Mouse (Mus musculus): ENCODE data around the gene Uso1.

The Uso1 gene

DNA sequence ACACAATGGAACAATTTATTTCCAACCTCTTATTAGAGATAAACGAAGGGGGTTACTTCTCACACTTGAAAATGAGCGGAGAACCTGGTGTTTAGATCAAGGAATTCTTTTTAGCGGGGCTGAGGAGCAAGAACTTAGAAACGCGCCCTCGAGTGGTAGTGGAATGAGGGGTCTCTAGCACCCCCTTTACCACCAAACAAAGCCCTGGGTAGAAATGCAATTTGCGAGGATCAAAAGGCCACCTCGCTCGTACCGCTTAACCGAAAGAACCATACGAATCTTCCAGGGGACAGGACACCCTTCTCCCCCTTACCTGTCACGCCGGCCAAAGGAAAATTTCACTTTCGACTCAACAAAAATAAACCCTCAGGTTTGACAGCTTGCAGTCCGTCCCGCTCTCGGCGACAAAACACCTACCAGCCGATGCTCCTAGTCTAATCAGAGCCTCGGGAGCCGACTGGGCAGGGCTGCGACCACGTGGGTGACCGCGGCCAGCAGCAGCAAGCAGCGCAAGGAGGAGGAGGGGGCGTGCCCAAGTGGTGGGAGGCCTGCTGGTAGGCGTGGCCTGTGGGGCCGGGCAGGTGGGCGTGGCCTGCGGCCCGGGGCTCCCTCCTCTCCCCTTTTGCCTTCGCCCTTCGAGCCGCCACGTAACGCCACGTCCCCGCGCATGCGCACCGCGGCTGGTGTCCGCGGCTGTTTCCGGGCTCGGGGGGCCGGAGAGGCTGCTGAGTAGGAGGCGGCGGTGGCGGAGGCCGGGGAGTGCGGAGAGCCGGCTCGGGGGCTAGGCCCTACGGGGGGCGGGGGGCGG lies at the start of gene Uso1:
Gene Uso1 (plus strand): TSS at position 700 of the 808 bp plus-strand sequence.
- DNase-seq = peak; percentile 98 to 100

DNA sequence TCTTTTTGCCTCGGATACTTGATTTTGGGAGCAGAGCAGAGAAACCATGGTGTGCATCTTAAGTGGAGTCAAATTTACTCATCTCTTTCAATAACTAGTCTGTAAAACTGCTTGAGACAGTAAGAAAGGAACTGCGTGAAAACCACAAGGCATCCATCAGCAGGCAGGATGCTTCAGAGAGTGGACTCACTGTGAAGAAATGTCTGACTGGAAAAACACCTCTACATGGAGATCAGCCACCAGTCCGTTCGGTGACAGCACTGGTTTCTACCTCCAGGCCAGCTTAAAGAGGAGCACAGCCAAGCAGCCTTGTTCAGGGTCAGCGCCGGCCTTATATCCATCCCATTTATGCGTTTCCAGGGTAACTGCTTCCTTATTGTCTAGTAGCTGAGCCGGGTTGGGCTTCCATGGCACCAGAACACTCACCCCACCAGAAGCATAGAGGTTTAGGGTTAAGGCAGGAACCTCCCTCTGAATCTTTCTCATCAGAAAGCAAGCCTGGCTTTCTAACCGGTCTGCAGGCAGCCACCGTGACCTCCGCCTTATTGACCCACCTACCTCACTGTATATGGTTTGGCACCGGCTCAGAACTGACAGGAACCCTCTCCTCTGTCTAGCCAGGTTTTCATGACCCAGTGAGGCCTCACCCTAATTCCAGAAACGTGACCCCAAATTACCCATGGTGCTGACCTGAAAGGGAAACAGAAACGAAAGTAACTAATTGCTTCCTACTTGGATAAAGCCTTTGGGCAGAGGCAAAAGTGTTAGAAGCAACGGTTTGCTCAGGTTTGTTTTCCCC lies 44.3 kb upstream of the Uso1 start:
- no peak for DNase-seq

DNA sequence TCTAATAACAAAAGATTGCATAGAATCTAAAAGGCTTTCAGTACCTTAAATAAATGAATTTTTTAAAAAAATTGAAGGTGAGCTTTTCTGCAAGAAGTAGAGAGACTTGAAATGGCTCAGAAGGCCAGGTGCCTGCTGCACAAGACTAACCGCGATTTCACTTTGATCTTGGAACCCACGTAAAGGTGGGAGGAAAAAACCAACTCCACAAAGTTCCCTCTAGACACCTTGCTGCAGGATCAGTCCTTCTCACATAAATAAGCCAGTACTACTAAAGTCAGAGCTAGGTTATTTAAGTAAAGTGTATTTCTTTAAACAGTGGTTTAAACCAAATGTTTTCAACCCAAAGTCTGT lies 43.7 kb upstream of the Uso1 start:
- DNase-seq = no peak

DNA sequence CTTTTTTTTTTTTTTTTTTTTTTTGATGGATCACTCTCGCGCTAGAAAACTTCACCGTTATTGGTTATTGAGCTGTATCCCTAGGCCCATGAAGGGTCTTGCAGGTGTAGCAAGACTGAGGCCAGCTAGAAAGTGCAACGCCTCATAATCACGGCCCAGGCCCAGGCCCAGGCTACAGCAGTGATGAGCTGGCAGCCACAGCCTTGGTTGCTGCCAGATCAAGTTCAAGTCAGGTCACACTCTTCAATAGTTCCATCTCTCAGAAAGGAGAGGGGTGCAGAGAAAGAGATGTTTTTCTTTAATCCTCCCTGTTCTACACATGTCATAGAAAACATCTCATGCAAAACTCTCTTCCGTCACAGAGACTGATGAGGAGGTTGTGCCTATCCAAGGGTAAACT lies 41.0 kb upstream of the Uso1 start:
- no peak for DNase-seq

DNA sequence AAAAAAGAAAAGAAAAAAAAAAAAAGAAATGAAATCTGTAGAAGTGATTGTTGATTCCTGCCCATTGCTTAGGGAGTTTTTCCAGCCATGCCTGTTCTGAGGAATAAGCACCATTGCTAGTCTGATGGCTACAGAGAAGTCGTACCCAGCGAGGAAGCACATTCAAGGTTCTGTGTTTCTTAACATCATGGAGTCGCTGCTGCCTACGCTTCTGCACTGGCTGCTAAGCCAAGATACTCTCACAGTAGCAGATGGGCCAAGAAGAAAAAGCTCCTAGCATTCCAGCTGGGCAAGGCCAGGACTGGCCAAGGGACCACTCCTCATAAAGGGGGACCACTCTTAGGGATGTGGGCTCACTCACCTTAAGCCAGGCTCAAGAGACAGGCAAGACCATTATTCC lies 40.0 kb upstream of the Uso1 start:
- DNase-seq = no peak

DNA sequence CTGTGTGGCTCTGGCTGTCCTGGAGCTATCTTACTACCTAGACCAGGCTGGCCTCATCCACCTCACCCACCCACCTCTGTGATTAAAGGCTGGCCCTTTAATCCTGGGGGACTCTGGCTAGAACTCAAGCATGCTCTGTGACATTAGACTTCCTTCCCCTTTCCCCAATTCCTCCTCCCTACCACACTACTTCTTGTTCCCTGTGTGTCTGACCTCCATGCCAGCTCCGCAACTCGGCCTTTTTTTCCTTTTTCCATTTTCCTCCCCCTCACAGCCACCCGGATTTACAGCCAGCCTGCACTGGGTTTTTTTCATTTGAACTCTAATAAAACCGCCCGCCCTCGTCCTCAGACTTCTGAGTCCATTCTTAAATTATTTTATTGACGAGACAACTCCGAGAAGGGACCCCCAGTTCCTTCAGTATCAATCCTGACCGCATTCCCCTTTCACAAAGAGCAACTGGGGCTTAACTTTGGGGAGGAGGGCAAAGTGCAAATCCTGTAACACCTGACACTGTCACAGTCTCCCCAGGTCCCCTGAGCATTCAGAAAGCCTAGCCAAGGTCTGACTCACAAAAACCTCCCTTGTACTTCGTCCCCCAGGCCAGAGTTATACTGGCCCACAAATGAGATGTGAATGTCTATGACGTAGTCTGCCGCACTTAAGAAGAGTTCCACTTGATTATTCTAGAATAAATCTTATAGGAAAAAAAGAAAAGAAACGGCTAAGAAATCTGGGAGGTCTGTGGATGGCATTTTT lies 39.2 kb upstream of the Uso1 start:
- no peak for DNase-seq

DNA sequence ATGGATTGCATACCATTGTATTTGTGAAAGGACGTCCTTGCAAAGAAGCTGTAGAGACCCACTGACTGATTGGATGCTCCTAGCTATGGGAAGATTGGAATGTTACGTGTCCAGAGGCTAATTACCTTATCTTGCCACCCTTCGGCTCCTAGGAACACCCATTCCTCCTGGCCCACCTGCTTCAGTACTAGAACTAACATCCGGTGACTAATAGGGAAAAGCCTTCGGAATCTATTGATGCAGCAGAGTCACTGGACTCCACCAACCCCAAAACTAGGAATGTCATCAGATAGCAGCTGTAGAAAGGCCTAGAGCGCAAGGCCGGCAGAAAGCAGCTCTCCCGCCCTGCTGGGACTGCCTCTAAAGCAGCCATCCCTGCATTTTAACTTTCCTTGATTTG lies 36.1 kb upstream of the Uso1 start:
- no peak for DNase-seq

DNA sequence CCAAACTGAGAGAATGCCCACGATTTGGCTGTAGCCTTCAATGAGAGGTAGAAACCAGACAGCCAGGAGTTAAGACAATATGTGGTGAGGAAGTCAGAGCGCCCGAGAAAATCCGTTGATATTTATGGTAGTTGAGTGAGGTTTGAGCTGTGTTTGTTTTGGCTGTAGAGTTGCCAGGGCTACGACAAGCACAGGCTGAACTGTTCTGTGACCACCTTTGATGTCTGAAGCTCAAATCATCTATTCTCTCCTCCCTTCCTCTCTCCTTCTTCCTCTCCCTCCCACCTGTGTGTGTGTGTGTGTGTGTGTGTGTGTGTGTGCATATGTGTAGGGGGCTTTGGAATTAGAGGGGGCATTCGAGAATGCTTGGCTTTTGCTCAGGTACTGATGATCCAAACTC lies 34.7 kb upstream of the Uso1 start:
- DNase-seq = no peak

DNA sequence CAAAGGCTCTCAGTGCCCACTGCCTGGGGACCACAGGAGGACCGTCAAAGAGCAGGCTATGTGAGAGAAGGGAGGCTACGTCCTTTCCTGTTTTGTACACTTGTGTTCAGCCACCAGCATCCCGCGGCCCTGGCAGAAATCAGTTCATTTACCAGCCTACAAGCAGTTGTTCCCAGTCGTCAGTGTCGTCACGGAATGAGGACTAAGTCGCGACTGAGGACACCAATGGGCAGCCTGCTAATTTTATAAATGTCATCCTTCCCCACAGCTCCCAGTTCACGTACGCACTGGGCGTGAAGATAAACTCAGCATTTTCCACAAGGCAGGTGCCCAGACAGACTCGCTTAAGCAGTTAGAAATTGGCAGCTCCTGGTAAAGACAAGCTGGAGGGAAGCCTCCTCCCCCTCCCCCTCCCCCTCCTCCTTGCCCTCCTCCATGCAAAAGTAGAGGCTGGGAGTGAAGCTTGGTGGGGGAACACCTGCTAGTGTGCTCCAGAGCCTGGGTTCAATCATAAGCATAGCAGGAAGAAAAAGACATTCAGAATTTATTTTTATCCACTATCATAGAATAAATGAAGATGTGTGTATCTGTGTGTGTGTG lies 33.8 kb upstream of the Uso1 start:
- DNase-seq = no peak

DNA sequence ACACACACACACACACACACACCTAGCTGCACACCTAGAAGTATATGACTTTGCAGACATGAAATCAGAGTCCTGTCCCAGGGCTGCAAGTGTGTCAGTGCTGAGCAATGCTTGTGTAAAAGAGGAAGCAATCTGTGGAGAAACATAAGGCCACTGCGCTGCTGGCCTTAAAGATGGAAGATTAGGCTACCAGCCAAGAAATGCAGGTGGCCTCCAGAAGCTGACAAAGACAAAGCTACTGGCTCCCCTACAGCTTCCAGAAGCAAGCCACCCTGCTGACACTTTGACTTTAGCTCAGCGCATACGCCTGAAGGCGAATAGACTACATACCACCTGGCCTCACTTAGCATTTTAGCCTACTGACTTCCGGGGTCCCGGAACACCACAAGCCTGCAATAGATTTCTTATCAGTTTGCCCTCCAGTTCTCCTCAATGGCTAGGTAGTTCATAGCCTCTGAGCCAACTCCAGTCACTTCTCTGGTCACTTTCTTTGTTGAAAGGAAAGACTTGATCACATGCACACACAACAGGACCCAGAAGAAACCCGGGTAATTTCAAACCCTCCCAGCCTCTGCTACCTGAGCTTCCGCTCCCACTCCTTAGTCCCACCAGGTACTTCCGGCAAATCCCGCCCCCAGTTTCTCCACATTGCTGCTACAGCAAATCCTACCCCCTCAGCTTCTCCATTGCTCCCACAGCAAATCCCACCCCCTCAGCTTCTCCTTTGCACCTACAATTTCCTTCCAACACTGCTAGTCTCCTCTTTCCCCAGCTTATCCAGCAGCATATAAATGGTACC lies 31.2 kb upstream of the Uso1 start:
- DNase-seq = peak; percentile 44 to 50

DNA sequence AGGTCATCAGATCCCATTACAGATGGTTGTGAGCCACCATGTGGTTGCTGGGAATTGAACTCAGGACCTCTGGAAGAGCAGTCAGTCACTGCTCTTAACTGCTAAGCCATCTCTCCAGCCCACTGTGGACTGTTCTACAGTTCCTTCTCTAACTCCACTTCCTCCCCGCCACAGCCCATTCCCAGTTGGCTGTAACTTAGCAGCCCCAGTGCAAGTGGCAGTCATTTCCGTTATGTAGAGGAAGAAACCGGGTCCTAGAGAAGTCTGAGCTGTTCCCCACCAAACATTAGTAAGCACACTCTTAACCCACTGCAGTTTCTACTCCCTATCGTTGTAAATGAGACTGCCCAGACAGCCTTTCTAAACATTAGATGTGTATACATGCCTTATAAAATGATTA lies 30.5 kb upstream of the Uso1 start:
- no peak for DNase-seq

DNA sequence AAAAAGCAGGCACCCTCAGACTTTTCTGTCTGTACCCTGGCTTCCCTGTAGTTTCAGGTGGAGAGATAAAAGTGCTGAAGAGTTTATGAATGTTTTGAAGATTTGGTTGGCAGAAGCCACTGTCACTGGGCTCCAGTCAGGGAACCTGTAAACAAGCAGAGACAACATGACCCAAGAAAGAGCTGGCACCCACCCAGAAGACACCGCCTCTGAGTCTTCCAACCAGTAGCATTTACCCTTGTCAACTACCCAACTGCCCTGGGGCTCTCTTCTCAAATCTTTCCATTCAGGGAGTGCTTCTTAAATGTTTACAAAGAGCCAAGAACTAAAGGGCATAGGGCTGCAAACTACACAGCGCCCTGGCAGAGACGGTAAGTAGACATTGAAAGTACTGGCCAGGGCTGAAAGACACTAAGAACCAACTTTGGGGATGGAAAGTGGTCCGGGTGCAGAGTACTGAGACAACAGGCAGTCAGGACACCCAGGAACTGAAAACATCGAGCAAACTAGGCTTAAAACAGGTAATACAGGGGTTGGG lies 26.9 kb upstream of the Uso1 start:
- DNase-seq = no peak

DNA sequence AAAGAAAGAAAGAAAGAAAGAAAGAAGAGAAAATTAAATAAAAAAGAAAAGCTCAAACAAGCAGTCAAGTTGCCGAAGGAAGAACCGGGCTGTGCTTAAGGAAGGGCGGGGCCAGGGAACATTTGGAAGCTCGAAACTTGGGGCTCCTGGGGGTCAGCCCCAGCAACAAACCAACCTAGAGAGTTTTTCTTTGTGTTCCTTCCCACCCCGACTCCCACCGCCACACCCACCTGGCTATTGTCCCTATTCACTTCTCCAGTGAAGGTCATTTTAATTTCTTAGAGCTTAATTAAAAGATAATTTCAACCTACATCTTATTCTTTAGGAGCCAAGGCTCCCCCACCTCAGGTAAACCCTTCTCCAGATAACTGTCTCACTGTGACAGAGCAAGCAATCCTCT lies 25.6 kb upstream of the Uso1 start:
- DNase-seq = no peak

DNA sequence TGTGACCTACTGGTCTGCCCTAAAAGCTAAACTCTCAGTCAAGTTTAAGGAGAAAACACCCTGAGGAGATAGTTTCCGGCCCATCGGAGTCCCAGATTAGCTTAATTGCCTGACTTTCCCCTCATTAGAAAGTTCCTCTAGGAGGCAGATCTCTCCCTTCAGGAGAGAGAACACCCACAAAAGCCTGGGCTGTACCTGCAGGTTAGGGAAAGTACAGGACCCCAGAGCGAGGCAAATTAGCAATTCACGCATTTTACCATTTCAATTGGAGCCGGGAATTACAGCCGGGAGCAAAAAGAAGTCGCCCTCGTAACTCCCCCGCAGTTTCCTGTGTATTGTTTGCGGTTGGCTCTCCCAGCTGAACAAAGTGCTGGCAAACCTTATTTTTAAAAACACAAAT lies 25.2 kb upstream of the Uso1 start:
- no peak for DNase-seq

DNA sequence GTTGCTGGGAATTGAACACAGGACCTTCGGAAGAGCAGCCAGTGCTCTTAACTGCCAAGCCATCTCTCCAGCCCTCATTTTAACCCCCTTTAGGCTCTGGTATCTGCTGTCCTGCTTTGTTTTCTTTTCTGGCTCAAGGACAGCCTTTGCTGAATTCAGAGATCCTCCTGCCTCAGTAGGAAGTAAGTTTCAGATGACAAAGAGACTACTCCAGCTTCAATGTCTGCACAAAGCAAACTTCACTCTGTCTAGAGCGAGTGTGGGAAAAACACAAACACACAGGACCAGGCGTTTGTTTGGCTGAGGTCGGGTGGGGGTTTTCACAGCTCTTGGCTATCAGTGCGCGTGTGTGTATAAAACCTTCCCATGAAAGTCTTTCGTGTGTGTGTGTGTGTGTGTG lies 24.3 kb upstream of the Uso1 start:
- no peak for DNase-seq

DNA sequence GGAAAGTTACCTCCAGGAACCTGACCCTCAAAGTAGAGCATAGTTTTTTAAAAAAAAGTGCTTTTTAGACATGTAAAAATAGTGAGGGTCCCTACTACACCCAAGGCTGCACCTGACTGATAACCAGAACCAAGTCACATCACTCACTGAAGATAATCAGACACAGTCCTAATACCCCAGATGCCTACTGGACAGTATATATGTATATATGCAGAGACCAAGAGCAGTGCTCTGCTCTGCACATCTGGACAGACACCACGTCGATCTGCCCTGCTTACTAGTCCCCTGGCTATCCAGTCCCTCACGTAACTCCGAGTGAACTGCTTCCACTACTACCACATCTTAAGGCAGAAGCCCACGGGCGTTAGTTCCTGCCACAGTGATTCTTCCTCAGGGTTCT lies 23.5 kb upstream of the Uso1 start:
- DNase-seq = no peak

DNA sequence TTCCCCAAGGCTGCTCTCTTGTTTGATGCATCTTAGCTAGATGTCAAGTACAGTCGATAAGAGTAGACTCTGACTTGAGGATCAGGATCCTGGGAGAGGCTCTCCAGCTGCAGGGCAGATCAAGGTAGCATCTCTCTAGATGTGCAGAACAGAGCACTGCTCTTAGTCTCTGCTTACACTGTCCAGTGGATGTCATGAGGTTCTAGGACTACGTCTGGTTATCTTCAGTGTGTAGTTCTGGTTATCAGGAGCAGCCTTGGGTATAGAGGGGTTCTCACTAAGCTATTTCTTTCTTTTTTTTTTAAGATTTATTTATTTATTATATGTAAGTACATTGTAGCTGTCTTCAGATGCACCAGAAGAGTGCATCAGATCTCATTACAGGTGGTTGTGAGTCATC lies 22.8 kb upstream of the Uso1 start:
- no peak for DNase-seq

DNA sequence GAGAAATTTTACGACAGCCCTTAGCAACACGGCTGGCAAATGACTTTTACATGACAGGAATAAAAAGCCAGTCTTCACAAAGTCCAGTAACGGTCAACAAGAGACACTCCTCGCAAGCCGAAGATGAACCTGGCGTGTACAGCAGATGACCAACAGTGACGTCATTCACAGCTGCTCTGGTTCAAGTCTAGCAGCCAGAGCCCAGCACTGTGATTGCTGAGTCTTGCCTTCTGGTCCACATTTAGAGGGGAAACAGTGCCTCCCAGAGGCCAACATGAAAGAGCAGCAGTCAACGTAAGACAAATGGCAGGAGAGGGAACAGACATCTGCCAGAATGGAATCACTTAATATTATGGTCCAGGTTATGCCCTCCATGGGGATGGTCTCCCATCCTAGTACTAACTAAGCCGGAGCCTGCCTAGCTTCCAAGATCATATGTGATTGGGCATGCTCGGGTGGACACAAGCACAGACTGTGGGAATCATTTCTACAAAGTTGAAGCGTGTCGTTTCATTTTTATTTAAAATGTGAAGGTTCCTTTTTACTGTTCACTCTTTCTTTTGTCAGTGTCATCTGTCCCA lies 19.8 kb upstream of the Uso1 start:
- DNase-seq = peak; percentile 65 to 80

DNA sequence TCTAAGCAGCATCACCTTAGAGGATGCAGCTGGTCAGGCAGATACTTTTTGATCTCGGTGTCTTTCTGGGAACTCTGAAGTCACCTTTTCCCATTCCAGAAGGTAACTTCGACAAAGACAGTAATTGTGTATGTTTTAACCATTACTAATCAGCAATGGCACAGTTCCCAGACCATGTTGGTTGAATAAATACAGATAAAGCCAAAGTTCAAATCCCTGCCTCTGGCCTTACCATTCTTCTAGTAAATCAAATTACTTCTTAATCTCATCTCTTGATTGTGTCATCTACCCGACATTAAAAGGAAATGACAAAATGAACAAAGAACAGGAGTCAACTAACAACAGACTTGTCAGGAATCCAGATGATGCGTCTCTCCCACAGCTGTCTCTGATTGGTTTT lies 16.1 kb upstream of the Uso1 start:
- DNase-seq = no peak

DNA sequence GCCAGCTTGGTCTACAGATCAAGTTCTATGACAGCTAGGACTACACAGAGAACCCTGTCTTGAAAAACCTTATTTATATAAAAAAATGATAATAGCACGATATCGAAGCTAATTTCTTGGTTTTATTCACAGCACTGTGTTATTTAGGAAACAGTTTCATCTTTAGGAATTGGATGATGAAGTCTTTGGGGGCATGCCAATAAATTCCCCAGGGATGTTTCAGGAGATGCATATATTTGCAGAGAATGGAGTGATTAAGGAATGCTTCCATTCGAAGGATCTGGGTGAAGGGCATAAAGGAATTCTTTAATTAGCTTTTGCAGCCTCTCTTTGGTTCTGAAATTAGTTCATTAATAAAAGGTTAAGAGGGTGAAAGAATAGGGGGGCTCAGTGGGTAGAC lies 12.3 kb upstream of the Uso1 start:
- no peak for DNase-seq

DNA sequence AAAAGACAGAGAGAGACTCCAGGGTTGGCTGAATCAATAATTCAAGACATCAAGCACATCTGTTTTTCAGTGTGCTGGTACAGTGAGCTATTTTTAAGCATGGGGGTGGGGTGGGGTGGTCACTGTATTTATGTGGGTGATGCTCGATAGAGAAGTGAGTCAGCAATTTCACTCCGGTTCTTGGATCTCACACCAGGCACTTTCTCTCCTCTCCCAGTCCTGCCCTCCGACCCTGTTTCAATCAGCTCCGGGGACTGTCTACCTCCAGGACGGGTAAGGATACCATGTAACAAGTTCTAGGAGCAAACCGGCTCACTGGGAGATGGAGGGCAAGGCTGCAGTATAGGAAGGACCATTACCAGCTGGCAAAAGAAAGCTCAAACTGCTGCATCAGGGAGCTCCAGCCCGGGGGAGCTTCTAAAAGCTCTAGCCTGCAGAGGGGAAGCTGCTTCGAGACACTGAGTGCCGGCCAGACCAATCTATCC lies 10.6 kb upstream of the Uso1 start:
- DNase-seq = no peak

DNA sequence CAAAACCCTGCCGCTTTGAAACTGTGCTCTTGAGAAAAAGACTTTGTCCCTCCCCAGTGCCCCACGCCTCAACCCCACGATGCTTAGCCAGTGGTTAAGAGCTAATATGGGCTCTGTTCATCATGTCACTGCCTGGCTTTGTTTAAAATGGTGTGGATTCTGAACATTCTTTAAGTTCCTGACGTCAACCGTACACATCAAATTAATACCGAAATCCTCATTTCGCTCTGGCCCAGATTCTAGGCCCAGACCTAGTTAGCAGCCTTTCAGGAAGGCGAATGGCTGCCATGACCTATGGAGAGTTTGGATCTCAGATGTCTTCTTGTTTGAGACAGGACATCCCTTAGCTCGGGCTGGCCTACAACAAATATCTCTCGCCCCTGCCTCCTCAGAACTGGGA lies 10.0 kb upstream of the Uso1 start:
- DNase-seq = no peak

Data from cerebellum, postnatal 25 days (tissue).